Mouse (Mus musculus) midbrain, embryonic 14.5 days (tissue): ENCODE measurements at regions not wholly inside any gene's neighbourhood (a gene's known extent, or its start where the extent isn't known, plus 50 kb on each side); places are given as distances from the start of the nearest gene placed in this dataset.

Experiments used
- ATAC-seq: fragments of 200-750 bp; cut with Nextera tagmentation; 2 replicates; pipeline ENCODE4 v1.8.0; 2017; ENCODE audit warnings: moderate number of reproducible peaks, moderate library complexity; ENCODE audit not compliant: low FRiP score, low TSS enrichment
- DNase-seq: peaks from one replicate; pipeline ENCODE4 v3.0.0-alpha.2; 2015
- H3K27ac ChIP-seq: fragments of 300-500 bp; sonication (generic); replicated peaks from 2 replicates; pipeline ENCODE4 v1.5.1; 2014; ENCODE audit warnings: mild to moderate bottlenecking, low read depth, low read length, moderate library complexity
- H3K27me3 ChIP-seq: fragments of 300-500 bp; sonication (generic); 2 replicates; pipeline ENCODE4 v1.6.1; 2014; ENCODE audit warnings: low read length, control low read depth, mixed read lengths; ENCODE audit not compliant: control insufficient read depth, insufficient read depth
- H3K36me3 ChIP-seq: fragments of 300-500 bp; sonication (generic); 2 replicates; pipeline ENCODE4 v1.6.1; 2014; ENCODE audit warnings: low read length, control low read depth; ENCODE audit not compliant: control insufficient read depth, insufficient read depth
- H3K4me1 ChIP-seq: fragments of 300-500 bp; sonication (generic); 2 replicates; pipeline ENCODE4 v1.6.1; 2014; ENCODE audit warnings: mild to moderate bottlenecking, antibody characterized with exemption, low read length, control low read depth; ENCODE audit not compliant: control insufficient read depth, insufficient read depth
- H3K4me2 ChIP-seq: fragments of 300-500 bp; sonication (generic); 2 replicates; pipeline ENCODE4 v1.6.1; 2014; ENCODE audit warnings: mild to moderate bottlenecking, low read length, moderate library complexity
- H3K4me3 ChIP-seq: fragments of 300-500 bp; sonication (generic); replicated peaks from 2 replicates; pipeline ENCODE4 v1.5.1; 2014; ENCODE audit warnings: low read depth, low read length
- H3K9ac ChIP-seq: fragments of 300-500 bp; sonication (generic); replicated peaks from 2 replicates; pipeline ENCODE4 v1.6.1; 2014; ENCODE audit warnings: mild to moderate bottlenecking, low read length, moderate library complexity
- H3K9me3 ChIP-seq: fragments of 300-500 bp; sonication (generic); 2 replicates; pipeline ENCODE4 v1.6.1; 2016; ENCODE audit warnings: low read length, control low read depth, mixed read lengths; ENCODE audit not compliant: control insufficient read depth
- WGBS: fragments of 180-500 bp; shearing (Covaris S2); extraction: QIAGEN DNeasy Blood & Tissue Kit; methylation state at CpG from one replicate; pipeline ENCODE4 v1.1.7; 2014; 5-methylcytosine and 5-hydroxymethylcytosine counted together

DNA sequence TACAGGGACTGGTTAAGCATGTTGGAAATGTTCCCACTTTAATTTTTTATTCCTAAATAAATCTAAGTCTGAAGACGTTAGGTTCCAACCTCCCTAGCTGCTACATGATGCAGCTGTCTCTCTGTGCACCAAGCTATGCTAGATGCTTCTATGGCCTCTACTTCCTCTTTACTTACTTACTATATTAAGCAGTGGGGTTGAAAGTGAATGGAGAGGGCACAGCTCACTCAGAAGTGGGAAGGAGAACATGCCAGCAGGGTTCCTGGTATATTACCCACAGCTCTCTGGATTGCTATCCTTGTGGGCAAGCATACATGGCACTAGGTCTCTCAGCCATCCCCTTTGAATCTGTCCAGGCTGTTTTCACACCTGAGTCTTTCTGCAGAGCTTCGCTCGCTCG lies 61.4 kb upstream of the Nabp1 start:
- Histone ChIP-seq H3K9me3 (no peaks in the 10 kb centered on the region), H3K27me3 (no peaks in the 10 kb centered on the region), H3K4me2 (no peak overlapping the region), H3K27ac (no peak overlapping the region), H3K4me3 (no peak overlapping the region), H3K4me1 (no peaks in the 10 kb centered on the region), H3K9ac (no peak overlapping the region), H3K36me3 (no peaks in the 10 kb centered on the region)
- ATAC-seq: no peak
- no peak for DNase-seq
- 82% methylated on average over 4 of the region's 4 CpGs for WGBS

DNA sequence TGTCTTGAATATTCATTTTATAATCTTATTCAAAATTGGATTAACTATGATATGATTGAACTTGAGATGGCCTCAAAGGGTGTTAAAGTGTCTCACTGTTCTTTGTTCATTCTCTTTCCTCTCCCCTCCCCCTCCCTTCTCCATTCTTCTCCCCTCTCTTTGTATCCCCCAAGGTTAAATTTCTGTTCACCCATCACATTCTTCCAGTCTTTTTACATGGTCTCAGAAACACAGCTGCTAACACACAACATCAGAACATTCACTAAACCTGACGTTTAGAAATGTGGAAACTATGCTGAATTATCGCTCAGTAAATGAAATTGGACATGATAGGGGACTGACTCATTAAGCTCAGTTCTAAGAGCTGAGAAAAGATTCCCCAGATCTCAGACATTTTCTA lies 60.6 kb upstream of the Nabp1 start:
- 51% methylated on average over 2 of the region's 2 CpGs for WGBS
- H3K9ac ChIP-seq: no peak overlapping the region

DNA sequence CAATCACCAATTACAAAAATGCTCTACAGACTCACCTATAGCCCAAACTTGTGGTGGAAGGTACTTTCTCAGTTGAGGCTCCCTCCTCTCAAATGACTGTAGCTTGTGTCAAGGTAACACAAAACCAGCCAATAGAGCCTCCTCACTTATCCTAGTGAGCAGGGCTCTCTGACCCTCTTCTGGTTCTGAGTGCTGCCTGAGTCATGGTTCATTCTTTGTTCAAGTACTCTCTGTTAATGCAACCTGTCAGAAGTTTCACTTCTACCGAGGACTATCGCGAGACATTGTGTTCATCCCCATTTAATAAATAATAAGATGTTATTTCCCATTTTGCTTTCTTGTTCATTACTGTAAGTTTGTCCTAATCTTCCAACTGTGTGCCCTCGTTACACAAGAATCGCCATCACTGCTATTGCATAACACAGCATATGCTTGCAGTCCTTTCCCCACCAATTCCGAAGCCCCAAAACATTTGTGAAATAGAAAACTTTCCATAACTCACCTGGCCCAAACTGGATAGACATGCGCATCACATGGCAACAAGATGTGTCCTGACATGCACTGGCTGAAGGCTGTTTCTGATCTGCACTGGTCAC lies 59.6 kb upstream of the Nabp1 start:
- no peaks in the 10 kb centered on the region for H3K36me3 ChIP-seq
- no peaks in the 10 kb centered on the region for H3K9me3 ChIP-seq
- WGBS: 97% methylated on average over 7 of the region's 7 CpGs
- no peak overlapping the region for H3K9ac ChIP-seq
- H3K4me3 ChIP-seq: no peak overlapping the region
- ATAC-seq (no peak), DNase-seq (no peak)
- H3K4me1 ChIP-seq: no peaks in the 10 kb centered on the region
- H3K27me3 ChIP-seq: no peaks in the 10 kb centered on the region
- H3K4me2 ChIP-seq: no peak overlapping the region
- no peak overlapping the region for H3K27ac ChIP-seq

More for the DNA sequence above, 60.6 kb upstream of the Nabp1 start:
- Histone ChIP-seq H3K27me3 (no peaks in the 10 kb centered on the region), H3K4me1 (no peaks in the 10 kb centered on the region), H3K4me2 (no peak overlapping the region), H3K4me3 (no peak overlapping the region), H3K27ac (no peak overlapping the region), H3K9me3 (no peaks in the 10 kb centered on the region), H3K36me3 (no peaks in the 10 kb centered on the region)
- DNase-seq (no peak), ATAC-seq (no peak)

DNA sequence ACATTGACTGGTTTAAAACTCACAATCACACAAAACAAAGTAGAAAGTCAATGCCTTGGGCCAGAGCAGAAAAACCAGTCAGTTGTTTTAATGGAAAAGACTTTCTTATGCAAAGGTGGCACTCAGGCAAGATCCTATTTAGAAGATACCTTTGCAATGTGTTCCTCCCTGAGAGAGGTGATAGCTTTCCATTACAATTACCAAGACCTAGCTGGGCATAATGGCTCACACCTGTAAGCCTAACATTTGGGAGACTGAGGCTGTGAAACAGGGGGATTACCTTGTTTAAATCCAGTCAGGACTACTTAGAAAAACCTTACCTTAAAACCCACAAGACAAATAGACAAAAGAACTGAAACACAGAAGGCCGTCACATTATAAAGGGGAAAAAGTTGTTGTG lies 57.9 kb upstream of the Nabp1 start:
- DNase-seq (no peak), ATAC-seq (no peak)
- Histone ChIP-seq H3K36me3 (no peaks in the 10 kb centered on the region), H3K9me3 (no peaks in the 10 kb centered on the region), H3K4me1 (no peaks in the 10 kb centered on the region), H3K27ac (no peak overlapping the region), H3K27me3 (no peaks in the 10 kb centered on the region), H3K9ac (no peak overlapping the region), H3K4me2 (no peak overlapping the region), H3K4me3 (no peak overlapping the region)
- 89% methylated on average over 1 of the region's 1 CpGs for WGBS

DNA sequence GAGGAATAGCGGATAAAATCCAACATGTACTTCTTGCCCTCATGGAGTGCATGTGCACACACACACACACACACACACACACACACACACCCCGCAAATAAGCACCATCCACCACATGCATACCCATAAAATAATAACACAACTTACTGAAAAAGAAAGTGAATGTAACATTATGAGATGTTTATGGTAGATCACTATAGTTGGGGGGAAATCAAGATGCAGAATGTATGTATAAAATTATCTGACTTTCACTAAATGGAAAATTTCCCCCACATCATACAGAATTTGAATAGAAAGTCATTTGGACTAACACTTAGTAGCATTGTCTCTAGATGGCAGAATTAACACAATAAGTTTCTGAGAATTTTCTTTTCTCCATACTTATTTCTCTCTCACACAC lies 57.2 kb upstream of the Nabp1 start:
- no peak for ATAC-seq
- Histone ChIP-seq H3K27ac (no peak overlapping the region), H3K4me3 (no peak overlapping the region), H3K36me3 (no peaks in the 10 kb centered on the region), H3K9ac (no peak overlapping the region), H3K27me3 (no peaks in the 10 kb centered on the region), H3K4me2 (no peak overlapping the region), H3K9me3 (no peaks in the 10 kb centered on the region), H3K4me1 (no peaks in the 10 kb centered on the region)
- WGBS: 91% methylated on average over 2 of the region's 2 CpGs
- DNase-seq: no peak

DNA sequence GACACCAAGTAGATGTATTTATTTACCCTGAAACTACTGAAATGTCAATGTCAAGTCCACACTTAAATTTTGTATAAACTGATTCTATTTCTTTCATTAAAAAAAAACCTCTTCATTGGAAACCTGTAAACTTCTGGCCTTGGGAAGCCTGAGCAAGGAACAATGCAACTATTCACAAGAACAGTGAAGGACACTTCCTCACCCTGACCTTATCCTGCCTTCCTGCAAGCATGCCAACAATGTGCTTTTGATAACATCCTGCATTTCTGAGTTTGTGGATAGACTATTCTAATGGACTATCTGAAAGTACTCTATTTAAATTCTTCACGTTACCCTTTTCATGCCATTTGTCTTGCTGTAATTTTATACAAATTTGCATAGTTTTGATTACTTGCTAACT lies 53.1 kb upstream of the Nabp1 start:
- DNase-seq (no peak), ATAC-seq (no peak)
- WGBS: 72% methylated on average over 1 of the region's 1 CpGs
- H3K27me3 ChIP-seq: no peaks in the 10 kb centered on the region
- H3K36me3 ChIP-seq: no peaks in the 10 kb centered on the region
- no peaks in the 10 kb centered on the region for H3K9me3 ChIP-seq
- H3K27ac ChIP-seq: no peak overlapping the region
- no peak overlapping the region for H3K4me3 ChIP-seq
- H3K4me2 ChIP-seq: no peak overlapping the region
- H3K4me1 ChIP-seq: no peaks in the 10 kb centered on the region
- H3K9ac ChIP-seq: no peak overlapping the region

DNA sequence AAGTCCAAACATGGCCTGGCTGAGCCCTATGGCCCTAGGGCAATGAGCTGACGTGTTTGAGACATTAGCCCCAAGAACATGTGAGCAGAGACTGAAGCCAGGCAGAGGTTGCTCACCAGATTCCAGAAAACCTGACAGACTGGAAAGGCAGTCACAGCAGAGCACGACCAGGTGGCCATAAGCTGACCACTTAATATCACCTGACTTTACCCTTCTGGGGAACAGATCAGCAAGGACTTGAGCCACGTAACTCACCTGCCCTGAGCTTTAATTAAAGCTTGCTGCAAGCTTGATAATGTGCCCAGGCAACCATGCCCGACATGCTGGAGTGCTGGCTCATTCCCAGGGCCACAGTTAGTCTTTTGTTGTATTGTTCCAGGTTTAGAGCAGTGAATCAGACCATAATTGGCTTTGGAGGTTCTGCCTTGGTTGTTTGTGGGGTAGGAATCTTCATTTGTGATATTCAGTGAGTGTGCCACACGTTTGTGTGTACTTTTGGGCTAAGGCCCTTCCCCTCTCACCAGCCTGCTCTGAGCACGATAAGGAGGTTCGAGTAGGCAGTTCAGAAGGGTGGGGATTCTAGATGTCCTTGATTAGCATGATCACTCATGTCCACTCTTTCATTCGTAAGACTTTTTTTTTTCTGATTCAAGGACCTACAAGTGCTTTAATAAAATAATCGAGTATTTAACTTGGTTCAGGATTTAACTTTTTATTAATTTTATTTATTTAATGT lies 52.1 kb upstream of the Nabp1 start:
- WGBS: 49% methylated on average over 9 of the region's 9 CpGs
- ATAC-seq: no peak

DNA sequence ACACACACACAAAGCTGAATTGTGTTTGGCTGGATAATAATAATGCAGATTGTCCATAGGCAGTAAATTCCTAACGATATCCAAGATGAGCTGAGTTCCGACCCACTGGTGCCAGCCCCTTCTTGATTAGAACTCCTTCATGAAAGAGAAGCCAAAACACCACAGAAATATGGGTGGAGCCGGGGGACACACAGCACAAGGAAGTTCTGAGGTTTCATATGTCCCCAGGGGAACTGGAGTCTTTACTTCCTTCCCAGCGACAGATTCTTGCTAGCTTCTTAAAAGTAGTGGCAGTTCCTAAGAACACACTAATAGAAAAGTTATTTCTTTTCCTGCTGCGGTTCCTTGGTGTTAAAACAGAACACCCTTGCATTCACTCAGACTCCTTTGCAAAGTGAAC lies 51.4 kb upstream of the Nabp1 start:
- Histone ChIP-seq H3K27me3 (no peaks in the 10 kb centered on the region), H3K36me3 (no peaks in the 10 kb centered on the region), H3K9me3 (no peaks in the 10 kb centered on the region), H3K4me3 (no peak overlapping the region), H3K9ac (no peak overlapping the region), H3K4me1 (no peaks in the 10 kb centered on the region), H3K4me2 (no peak overlapping the region), H3K27ac (no peak overlapping the region)
- 80% methylated on average over 5 of the region's 5 CpGs for WGBS
- ATAC-seq (no peak), DNase-seq (no peak)

More for the DNA sequence above, 52.1 kb upstream of the Nabp1 start:
- Histone ChIP-seq H3K27ac (no peak overlapping the region), H3K27me3 (no peaks in the 10 kb centered on the region), H3K9ac (no peak overlapping the region), H3K4me3 (no peak overlapping the region), H3K4me1 (no peaks in the 10 kb centered on the region), H3K36me3 (no peaks in the 10 kb centered on the region), H3K9me3 (no peaks in the 10 kb centered on the region), H3K4me2 (no peak overlapping the region)
- no peak for DNase-seq

DNA sequence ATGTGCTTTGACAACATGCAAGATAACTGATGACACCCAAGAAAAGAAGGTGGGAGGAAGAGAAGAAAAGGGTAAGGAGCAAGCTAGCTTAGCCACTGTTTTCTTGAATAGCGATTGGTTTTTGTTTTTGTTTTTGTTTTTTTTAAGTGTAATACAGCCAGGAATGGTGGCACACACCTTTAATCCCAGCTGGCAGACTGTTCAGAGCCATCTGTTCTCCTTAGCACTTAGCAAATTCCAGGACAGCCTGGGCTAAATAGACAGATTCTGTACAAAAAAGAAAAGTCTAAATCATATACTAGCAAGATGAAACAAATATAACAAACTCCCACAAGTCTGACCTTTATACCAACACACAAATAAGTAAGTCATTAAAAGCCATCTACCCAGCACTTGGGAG lies 50.4 kb upstream of the Nabp1 start:
- Histone ChIP-seq H3K9me3 (no peaks in the 10 kb centered on the region), H3K27ac (no peak overlapping the region), H3K36me3 (no peaks in the 10 kb centered on the region), H3K4me1 (no peaks in the 10 kb centered on the region), H3K9ac (no peak overlapping the region), H3K4me2 (no peak overlapping the region), H3K27me3 (no peaks in the 10 kb centered on the region), H3K4me3 (no peak overlapping the region)
- ATAC-seq (no peak), DNase-seq (no peak)
- WGBS: 97% methylated on average over 1 of the region's 1 CpGs
